Mouse (Mus musculus) retina, postnatal 7 days (tissue): ENCODE measurements around the gene Npb.
"Not testable (repeated sequence)": the region's sequence is repeated elsewhere in the genome, so short reads cannot be mapped to it uniquely, and the experiment has no call there.

Source experiments
- DNase-seq: peaks from one replicate; pipeline ENCODE4 v3.0.0-alpha.2; 2012; ENCODE audit warnings: low read depth, low spot score

The Npb gene

DNA sequence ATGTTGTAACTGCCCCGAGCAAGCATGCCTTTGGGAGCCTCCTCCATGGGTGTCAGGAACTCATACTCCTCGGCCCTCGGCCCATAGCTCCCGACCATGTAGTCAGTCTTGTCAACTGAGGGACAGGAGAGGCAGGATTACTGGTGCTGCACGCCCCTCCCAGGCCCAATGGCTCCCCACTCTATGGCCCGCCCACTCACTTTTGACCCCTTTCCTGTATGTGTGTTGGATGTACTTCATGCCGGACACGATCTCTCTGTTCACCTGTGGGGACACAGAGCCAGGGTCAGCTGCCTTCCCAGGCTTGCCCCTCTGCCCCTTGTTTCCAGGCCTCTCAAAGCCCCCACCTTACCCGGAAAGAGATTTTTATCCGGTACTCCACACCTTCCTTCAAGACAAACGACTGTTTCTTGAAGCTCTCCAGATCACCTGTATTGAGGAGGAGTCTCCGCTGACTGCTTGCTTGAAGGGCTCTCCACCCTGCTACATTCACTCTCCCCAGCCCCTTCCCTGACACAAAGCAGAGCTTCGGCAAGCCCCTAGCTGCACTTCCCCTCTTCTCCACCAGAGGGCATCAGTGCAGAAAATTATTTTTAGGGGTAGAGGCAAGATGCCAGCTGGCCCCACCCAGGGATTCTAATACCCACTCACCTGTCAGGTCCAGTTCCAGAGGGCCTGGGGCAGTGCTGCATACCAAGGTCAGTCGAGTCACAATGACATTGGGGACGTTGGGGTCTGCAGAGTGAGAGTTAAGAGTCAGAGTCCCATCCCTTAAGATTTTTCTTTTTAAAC is 28.8 kb upstream of the Npb start:
- no peak for DNase-seq

DNA sequence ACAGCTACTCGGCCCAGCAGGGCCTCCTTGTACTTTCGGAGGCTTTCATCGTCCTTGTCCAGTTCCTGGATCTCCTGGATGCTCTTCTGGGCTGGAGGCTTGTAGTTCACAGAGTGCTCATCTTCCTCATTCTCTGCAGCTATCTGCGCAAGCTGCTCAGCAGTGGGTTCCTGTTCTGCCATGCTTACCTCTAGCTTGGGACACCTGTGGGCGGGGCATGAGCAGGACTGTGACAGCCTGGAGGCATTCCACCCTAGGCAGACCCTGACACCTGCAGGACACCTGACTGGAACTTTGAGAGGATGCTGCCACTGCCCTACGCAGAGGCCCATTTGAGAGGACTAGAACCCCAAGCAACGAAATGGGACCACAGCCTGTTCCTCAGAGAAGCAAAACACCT is 28.1 kb upstream of the Npb start:
- DNase-seq, result no peak

DNA sequence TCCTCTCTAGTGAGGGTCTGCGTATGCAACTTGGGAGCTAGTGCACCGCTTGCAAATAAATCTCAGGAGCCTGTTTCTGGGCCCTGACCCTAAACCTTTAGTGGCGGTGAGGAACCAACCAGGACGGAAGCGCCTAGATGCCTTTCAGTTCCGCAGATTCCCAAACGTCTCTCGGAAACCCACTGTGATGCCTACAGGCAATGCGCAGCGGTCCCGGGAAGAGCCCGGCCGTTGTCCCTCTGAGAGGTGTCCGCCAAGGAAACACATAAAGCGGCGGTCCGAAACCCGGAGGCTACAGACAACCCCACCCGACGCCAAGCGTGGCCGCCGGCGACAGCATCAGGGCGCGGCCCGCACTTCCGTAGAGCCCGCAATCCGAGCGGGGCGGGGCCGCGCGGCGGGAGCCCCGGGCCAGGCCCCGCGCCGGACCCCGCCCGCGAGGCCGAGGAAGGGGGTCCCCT is 27.4 kb upstream of the Npb start:
- no peak for DNase-seq

DNA sequence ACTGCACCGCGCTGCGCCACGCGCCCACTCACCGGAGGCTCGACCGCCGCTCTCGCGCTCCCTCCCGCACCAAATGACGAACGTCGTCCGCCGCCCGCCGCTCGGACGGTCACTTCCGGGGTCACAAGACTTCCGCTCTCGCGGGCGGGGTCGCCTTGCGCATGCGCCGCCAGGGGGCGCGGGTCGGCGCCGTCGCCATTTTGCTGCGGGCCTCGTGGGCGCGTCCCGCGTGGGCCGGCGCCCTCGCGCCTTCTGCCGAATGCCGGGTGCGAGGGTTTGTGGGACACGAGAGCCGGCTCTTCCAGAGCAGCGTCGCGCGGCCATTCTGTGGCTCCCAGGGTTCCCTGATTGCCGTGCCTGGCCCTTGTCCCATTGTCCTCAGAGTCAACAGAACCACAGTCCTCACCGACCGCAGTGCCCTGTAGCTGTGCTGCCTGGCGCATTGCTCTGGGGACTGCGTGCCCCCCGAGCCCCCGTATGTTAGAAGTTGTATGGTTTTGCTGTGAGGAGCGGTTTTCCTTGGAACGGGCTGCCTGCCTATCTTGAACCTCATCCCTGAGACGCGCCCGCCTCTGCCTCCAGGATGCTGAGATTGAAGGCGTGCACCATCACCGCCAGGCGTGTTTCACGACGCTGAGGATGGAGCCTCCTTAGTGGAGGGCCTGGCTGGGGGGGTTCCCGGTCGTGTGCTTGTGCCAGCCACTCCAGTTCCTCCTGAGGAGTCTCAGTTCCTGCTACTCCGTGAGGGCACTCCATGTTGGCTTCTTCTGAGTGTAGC is 26.6 kb upstream of the Npb start, which contains the start of gene Arhgdia:
TSS of gene Arhgdia (minus strand) at position 135 of the 778 bp plus-strand sequence.
- DNase-seq, result peak; percentile 84

DNA sequence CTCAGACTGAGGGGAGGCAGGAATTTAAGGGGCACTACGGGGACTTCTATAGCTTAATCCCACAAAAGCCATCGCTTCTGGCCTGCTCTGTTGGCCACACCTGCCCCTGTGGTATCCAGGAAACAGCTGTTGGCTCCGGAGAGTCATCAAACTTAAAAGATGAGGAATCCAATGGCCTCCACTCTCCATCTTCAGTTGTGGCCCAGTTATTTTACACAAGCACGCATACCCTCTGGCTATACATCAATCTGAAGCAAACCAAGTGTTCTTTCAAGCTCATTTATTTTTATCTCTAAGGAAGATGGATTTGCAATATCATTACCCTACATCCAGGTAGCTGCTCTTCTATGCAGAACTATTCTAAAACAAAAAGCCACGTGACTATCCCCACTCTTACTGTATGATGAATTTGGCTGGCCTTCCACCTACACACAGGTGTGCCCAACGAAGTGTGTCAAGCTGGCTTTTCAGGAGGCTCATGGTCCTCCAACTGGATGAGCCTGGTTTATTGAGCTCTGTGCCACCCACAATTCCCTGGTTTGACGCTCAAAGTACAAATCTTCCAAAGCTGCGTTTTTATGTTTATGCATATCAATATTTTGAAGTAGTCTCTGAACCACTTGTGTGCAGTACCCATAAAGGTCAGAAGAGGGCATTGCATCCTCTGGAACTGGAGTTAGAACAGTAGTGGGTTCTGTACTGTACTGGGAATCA is 25.9 kb upstream of the Npb start:
- DNase-seq, result no peak

DNA sequence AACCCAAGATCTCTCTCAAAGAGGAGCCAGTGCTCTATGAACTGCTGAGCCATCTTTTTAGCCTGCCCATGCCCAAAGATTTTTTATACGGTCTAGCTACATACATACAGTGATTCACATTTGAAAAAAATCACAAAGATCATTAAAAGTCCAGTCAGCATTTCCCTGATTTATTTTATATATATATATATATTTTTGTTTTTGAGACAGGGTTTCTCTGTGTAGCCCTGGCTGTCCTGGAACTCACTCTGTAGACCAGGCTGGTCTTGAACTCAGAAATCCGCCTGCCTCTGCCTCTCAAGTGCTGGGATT is 25.3 kb upstream of the Npb start:
- not testable (repeated sequence) for DNase-seq

DNA sequence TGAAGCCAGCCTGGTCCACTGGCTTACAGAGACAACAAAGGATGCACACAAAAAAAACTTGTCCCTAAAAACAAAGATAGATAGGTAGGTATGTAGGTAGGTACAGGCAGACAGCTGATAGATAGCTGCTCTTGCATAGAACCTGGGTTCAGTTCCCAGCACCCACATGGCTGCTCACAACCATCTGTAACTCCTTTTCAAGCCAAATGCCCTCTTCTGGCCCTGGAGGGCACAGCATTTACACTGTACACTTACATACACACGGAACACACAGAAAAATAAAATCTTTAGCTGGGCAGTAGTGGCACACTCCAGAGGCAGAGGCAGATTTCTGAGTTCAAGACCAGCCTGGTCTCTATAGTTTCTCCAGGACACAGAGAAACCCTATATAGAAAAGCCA is 24.3 kb upstream of the Npb start:
- DNase-seq, result no peak

DNA sequence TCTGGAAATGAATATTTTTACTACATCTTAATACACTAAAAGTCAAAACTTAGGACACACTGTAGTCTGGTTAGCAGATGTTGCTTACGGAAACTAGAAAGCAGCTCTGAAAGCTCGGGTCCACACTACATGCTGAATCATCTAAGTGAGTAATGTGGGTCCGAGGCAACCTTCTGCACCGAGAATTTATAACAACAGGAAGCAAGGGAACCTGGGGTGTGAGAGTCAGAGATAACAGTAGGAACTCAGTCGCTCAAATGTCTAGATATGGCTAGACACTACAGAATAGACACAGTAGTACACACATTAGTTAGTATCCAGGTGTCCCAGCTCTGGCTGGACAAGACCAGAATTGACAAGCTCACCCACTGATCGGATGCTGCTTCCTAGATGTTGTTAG is 19.7 kb upstream of the Npb start:
- no peak for DNase-seq

DNA sequence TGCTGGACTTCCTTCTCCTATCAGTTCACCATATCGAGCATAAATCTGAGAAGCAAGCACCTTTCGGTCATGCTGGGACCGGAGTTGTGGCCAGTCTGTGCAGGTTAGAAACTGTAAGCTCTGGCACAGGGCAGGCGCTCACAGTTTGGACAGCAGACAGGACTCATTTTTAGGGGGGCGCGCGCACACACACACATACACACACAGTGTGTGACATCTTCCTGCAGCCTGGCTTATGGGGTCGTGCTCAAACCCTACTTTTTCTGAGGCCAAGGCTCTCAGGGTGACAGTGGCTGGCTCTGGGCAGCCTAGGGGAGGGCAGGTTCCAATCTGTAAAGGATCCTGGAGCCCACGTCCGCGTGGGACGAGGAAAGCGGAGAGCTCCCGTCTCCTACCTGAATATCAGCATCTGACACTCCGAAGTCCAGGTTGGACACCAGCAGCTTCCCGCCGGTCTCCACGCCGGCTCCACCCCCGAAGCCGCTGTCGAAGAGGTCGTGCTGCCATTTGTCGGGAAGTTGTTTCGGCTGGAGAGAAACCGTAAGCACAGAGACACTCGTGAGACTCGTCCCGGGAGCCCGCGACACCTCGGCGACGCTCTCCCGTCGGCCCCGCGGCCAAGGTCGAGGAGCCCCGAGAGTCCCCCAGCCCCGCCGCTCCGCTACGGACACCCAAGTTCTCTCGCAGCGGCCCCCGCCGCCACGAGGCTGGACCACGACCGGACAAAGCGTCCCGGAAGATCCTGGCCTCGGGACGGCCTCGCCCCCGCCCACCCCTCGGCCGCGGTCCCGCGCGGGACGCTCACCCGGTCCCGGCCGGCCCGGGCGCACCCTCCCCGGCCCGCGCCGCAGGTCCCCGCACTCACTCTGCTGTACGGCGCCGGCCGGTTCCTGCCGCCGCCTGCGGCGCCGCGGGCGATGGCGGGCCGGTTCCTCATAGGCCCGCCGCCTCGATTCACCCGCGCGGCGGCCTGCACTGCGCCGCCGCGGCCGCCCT is 10.7 kb upstream of the Npb start:
- no peak for DNase-seq

DNA sequence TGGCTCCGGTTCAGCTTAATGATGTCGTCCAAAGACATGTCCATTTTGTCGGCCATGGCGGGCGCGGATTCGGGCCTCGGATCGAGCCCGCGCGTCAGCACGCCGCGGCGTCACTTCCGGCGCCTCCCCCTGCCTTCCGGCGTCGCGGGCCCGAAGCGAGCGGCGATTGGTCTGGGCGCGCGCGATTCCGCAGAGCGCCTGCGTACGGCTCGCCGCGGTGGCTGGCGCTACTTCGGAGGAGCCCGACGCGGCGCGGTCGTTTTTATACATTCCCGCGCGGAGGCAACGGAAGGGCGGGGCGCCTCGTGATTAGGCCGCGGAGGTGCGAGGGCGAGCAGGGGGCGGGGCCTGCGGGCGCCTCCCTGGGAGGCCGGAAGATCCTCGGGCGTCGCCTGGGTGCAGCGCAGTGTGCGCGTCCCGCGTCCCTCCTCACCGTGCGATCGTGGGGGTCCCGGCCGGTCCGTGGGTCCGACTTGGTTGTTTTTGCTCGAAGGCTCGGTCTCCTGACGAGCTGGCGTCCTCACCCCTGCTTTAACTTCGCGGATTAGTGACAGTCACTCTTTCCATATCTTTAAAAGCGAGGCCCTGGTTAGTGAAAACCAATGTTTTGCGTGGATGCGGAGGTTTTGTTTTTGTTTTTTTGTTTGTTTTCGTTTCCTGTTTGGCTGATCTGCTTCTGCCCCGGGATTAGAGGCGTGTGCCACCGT is 9.8 kb upstream of the Npb start, which contains the start of the genes Alyref and Anapc11:
TSS of gene Alyref (minus strand) at position 83 of the 707 bp plus-strand sequence.
TSS of gene Anapc11 (plus strand) at position 139 of the 707 bp plus-strand sequence.
- DNase-seq, result peak; percentile 94

DNA sequence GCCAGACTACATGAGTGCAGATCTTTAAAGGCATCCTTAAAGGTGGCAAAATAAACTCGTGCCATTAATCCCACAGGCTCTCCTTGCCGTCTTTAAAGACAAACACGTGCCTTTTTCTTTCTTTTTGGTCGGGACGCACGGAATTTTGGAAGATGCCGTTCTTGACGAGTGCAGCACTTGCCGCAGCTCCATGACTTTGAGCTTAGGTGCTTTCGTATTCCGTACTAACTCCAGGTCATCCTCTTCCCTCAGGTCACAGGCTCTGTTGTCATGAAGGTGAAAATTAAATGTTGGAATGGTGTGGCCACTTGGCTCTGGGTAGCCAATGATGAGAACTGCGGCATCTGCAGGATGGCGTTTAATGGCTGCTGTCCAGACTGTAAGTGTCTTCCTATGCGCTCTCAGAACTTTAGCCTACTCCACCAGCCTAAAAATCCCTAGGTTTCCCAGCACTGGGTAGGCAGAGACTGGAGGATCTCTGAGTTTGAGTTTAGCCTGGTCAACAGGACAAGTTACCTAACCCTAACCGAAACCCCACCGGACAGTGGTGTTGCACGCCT is 9.2 kb upstream of the Npb start:
- DNase-seq, result no peak

DNA sequence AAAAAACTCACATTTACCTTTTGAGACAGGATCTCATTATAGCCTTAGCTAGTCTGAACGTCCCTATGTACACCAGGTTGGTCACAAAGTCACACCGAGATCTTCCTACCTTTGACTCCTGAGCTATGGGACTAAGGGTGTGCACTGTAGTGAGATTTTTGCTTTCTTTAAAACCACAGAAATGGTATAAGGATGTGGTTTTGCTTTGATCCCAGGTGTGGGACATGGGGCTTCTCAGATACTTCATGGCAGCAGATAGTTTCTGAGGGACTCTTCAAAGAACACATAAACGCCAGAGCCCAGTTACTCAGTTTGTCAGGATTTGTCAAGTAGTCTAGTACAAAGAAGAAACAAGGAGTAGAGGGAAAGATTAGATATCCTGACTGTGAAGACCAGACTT is 7.6 kb upstream of the Npb start:
- no peak for DNase-seq

DNA sequence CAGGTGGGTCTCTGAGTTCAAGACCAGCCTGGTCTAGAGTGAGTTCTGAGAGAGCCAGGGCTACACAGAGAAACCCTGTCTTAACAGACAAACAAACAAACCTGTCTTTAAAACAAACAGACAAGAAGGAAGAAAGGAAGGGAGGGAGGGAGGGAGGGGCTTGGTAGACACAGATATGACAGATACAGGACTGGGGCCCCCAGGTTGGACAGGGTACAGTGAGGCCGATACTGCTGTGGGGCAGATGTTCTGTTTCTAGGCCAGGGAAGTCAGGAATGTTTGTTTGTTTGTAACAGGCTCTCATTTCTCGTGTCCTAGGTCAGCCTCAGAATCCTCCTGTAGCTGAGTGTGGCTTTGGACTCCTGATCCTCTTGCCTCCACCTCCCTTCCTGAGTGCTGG is 4.7 kb upstream of the Npb start:
- no peak for DNase-seq

DNA sequence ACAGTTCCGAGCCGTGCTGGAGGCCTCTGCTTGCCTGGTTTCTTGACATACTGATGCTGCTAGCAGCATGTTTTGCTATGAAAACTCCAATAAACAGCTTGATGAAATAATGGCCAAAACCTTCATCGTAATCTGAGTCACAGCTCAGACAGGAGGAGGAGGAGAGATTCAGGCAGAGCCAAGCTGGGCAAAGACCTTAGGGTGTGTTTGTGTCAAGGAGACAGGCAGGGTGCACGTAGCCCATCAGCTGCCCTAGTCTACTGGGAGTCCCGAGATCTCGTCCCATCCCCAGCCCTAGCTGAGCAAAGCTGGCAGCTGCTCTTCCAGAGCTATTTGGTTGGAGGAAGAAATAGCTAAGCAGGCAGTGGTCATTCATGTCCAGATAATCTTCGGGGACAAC is 2.6 kb upstream of the Npb start:
- no peak for DNase-seq

DNA sequence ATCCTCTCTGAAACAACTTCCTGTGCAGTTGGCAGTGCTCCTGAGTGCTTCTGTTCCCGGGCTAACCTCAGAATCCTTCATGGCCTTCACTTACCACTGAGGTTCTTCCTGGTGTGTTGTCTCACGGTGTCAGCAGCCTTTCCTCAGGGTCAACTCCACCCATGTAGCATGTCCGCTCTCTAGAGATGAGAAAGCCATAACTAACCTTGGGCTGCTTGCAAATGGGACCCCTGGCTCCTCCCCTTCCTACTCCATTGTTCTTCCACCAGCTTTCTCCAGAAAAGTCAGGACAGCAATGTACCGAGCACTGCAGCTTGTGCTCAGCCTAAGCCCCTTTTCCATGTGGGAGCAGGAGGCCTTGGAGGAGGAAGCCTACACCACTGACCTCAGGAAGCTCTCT is 1.5 kb upstream of the Npb start:
- no peak for DNase-seq

DNA sequence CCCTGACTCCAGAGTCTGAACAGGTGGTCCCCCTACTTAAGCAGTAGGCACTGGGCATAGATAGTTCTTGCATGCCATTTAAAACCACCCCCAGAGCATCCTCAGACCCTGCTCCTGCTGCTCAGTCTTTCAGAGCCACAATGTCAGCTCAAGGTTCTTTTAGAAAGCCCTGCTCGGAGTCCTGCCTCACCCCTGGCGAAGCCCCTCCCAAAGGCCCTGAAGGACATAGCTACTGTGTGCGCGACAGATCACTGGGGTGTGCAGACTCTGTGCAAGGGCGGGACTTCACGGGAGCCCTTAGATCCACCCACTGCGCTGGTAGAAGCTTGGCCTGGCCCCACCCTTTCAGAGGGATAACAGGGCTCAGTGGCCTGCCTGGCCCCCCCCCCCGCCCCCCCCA is 973 bp downstream of the Npb start:
- no peak for DNase-seq

DNA sequence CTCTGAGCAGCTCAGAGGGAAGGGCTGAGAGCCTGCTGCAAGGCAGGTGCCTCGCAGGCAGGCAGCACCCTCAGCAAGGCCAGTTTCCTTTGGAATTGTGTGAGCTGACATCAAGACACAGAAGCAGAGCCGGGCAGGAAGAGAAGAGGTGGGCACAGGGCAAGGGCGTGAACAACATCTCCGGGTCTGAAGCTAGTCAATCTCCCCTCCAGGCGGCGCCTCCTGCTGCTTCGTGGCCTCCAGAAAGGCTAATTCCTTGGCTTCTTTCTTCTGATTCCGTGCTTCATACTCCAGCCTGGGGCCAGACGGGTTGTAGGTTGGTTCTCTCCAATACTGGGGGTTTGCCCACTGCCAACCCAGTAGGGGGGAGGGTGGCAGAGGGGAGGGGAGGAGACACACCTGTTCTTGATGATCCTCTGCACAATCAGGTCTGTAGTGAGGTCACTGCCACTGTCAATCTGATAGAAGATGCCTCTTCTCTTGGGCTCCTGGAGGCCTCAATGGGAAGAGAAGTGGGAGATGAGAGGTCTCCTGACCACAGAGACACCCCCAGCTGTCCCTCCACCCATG is 2.3 kb downstream of the Npb start:
- no peak for DNase-seq

DNA sequence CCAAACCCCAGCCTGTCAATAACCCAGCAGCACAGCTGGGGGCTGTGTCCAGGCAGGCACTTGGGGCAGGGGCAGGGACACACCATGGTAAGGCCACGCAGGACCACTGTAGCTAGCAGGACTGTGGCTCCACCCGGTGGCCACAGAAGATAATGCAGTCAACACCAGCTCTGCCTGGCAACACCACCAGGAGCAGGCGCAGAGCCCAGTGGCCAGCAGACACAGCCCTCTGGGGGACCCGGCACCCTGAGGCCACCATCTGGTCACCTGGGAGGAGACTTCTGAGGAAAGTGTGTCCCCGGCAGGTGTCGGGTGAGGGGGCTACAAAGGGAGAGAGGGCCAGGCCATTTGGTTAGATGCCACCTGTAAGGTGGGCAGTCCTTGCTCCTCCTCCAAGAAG is 4.5 kb downstream of the Npb start:
- DNase-seq, result peak; percentile 64

DNA sequence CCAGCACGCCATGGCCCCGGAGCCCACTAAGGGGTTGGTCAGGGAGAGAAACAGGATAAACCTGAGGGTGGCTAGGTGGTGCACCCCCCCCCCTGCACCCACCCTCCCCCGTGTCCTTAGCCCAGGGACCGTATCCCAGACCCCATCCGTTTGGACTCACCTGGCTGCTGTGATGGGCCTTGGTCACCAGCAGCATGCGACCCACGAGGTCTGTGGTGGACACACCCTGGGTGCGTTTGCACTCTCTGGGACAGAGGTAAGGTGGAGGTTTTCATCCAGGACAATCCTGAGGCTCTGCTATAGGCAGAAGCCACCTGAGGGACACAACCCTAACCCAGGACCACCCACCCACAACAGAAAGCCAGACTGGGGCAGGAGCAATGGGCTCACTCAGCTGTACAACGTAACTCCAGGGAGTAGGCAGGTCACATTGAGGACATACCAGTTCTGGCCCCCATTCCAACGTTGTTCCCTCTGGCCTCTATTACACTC is 5.2 kb downstream of the Npb start:
- no peak for DNase-seq

DNA sequence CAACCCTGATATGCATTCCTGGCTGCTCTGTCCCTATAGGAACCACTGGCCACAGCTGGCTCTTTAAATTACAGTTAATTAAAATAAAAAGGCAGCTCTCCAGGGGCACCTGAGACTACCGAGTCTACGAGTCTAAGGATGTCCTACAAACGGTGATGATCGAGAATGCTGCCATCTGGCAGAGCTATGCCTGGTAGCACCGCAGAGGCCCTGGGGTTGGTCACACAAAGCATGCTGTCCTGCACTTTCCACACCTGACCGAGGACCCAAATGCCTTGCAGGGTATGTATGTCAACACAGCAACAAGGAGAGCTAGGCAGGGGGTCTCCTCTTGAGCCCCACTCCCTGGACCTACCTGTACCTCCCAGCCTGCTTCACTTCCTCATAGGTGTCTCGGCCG is 5.7 kb downstream of the Npb start:
- no peak for DNase-seq
